Mouse (Mus musculus) neural tube, embryonic 10.5 days (tissue): ENCODE measurements around the gene Fam102a.

ENCODE experiments used
- DNase-seq: peaks from one replicate; pipeline ENCODE4 v3.0.0-alpha.2; 2017; ENCODE audit warnings: low spot score; ENCODE audit errors: extremely low spot score

Fam102a gene

DNA sequence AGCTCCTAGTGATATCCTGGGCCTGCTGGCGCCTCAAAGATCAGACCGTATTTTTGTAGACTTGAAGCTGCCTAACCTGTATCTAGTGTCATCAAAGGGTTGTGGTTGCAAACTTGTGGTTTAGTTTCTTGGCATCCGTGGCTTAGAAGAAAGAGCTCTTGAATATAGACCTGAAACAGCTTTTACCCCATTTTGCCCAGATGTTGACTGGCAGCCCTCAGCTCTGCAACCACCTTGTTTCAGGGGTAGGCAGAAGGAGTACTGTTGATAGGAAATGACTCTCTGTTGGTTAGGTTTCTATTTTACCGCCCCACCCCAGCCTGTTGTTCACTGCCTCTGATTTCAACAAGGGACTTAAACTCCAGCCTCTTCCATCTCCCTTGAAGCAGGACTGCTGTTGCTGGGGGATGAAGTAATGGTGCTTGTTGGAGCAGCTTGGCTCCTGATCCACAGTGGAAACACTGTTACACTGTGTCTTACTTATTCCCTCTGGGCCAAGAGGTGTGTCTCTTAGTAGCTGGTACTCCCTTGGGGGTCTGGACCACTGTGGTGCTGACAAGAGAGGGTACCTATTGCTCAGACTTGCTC lies 6.9 kb downstream of the Fam102a start:
- no peak for DNase-seq

DNA sequence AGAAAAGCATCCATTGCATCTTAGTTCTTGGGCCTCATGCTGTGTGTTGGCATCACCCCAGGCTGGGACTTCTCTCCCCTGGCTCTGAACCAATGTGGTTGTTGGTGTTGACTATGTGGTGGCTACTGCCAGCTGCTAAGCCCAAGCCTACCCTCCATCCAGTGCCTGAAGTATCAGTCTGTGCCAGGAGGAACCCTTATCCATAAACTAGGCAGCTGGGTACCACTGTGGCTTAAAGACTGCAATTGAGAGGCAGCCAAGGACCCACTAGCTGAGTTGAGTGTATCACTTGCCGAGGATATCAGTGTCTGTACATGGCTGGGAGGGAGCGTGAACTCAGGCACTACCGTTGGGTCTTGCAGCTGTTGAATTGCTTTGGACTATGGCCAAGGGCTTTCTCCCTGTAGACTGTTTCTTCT lies 7.9 kb downstream of the Fam102a start:
- no peak for DNase-seq

GRCm38 (mm10) chr2:32546951-32547350 lies 11.8 kb downstream of the Fam102a start:
- no peak for DNase-seq

DNA sequence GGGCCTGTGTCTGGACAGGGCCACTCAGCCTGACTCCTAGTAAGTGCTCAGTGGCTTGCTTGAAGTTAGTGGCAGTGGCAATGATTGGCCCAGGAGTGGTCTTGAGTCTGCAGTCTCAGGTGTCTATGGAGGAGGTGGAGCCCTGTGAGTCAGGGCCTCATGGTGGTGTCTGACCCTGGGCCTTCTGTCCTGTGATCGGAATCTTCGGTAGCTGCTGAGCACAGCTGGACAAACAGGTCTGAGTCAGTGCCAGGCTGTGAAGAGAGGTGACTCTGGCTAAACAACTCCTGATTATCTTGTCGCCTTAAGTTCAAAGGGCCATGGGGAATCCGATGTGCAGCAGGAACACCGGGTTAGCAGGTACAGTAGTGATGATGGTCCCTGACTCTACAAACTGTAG lies 12.2 kb downstream of the Fam102a start:
- DNase-seq, result no peak

GRCm38 (mm10) chr2:32547964-32548739 lies 13.0 kb downstream of the Fam102a start:
- no peak for DNase-seq

- DNase-seq, result no peak
Observed at GRCm38 (mm10) chr2:32549171-32549570, 14.0 kb downstream of the Fam102a start.

- no peak for DNase-seq
Observed at GRCm38 (mm10) chr2:32549764-32550163, 14.6 kb downstream of the Fam102a start.

GRCm38 (mm10) chr2:32551236-32551635 lies 16.1 kb downstream of the Fam102a start:
- no peak for DNase-seq

- no peak for DNase-seq
Observed at GRCm38 (mm10) chr2:32553592-32554148, 18.5 kb downstream of the Fam102a start.

DNA sequence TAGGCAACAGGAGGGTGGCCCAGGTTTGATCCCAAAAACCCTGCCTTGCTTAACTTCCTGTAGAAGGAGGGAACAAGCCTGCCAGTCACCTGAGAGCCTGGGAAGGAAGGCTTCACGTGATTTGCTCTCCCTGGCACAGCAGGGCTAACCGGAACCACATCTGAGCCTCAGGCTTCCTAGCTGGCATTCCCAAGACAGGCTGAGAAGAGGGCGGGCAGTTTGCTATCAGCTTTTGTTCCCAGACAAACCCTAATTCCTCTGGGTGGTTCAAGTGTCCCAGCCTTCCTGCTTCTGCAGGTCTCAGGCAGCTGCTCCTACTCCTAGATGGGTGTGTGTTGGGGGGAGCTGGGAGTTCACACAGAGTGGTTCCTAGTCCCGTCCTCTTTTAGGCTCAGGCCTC lies 20.4 kb downstream of the Fam102a start:
- no peak for DNase-seq

DNA sequence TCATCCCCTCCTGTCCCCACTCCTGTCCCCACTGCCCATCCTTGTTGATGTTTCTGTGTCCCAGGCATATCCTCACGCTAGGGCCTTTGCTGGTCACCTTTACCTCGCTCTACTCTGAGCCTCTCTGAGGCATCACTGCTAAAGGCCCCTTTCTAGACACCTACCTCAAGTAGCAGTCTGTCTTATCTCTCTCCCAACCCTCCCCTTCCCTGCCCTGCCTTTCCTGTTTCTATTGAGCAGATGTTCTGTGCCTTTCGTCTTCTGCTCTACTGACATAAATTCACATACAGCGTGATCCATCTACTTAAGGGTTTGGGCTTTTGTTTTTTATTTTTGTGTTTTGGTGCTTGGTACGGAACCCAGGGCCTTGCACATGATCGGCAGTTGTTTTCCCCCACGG lies 20.9 kb downstream of the Fam102a start:
- DNase-seq, result no peak

- peak; percentile 62 for DNase-seq
Observed at GRCm38 (mm10) chr2:32559570-32559969, 24.4 kb downstream of the Fam102a start.

GRCm38 (mm10) chr2:32566536-32567063 lies 31.5 kb downstream of the Fam102a start:
- DNase-seq, result peak; percentile 61

- no peak for DNase-seq
Observed at GRCm38 (mm10) chr2:32568149-32568548, 33.0 kb downstream of the Fam102a start.

GRCm38 (mm10) chr2:32568941-32569340 lies 33.8 kb downstream of the Fam102a start:
- no peak for DNase-seq

DNA sequence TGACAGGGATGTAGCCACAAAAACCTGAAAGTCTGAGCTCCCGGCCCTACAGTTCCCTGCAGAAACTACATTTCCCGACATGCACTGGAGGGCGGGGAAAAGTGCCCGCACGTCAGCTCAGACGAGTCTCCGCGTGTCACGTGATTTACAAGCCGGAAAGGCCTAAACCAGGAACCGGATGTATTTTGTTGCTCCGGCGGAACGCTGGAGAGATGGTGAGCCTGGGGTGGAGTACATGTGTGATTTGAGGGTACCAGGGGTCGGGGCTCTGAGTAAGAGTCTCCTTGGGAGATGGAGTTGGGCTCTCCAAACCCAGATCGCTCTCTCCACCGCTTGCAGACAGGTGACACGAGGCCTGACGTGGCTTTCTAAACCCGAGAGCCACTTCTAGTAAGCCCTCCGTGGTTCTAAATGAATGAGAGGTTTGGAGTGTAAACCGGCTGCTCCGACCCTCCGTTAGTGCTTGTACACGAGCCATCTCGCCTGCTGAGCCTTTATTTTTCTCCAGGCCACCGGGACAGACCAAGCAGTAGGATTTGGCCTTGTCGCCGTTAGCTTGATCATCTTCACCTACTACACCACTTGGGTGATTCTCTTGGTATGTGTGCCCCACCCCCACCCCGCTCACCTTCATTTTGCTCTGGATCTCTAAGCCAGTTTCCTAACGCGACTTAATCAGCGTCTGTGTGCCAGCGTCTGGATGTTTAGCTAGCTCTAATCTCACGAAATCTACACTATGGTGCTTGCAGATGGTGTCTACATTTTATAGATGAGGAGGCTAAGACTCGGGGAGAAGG lies 35.8 kb downstream of the Fam102a start, which contains the start of gene Dpm2:
Gene Dpm2 (plus strand): TSS at position 161 of the 797 bp plus-strand sequence.
- DNase-seq, result peak; percentile 87

DNA sequence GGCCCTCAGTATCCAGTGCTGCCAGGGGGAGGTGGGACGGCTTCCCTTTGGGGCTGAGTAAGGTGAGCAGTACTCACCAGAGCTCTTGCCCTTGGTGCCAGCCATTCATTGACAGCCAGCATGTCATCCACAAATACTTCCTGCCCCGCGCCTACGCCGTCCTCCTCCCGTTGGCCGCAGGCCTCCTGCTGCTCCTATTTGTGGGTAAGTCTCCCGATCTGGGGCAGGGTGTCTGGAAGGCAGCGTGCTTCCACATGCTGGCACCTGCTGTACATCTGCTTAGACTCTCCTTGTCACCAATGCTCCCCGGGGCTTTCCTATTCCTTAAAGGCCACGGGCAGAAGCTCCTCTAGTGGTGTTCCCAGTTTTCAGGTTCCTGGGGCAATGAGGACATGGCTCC lies 37.1 kb downstream of the Fam102a start:
- DNase-seq, result no peak

DNA sequence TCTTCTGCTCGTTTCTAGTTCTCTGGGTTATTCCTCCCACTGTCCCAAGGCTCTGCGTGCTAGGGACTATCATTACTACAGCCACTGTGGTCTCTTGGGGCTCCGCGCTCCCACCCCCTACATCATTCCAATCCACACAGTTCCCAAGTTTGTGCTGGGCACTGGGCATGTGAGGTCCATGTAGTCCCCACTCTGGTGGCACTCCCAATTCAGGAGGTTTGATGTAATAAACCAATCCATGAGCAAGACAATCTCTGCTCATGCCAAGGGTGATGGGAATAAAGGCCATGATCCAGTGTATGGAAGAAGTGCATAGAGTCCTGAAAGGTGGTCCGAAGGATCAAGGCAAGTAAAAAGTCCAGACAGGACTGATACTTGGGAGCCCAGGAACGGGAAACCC lies 39.4 kb downstream of the Fam102a start, which contains the start of gene Pip5kl1:
Gene Pip5kl1 (plus strand): TSS at position 301 of the 400 bp plus-strand sequence.
- no peak for DNase-seq

- peak; percentile 65 for DNase-seq
Observed at GRCm38 (mm10) chr2:32574901-32575585, 39.9 kb downstream of the Fam102a start.

DNA sequence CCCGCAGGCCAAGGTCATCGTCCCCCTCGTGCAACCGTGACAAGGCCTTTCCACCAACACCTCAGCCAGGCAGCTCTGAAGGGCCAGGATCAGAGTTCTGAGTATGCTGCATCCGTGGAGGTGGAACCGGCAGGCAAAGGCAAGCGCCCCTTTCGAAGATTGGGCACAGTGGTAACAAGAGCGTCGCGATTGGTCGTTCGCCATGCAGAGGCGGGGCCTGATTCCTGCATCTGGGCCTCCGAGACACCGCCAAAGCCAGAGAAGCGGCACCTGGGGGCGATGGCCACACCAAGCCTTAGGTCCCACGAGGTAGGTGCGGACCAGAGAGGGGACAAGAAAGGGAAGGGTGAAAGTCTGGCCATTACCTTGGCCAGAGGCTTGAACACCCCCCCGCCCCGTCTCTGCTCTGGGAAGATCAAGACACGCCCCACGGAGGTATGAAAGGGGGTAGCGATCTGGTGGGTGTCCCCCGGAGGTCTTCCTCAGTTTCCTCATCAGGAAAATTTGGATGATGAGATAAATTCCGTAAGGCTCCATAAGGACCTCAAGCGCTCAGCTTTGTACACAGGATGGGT lies 40.5 kb downstream of the Fam102a start, which contains the start of gene 9430097D07Rik:
Gene 9430097D07Rik (minus strand): TSS at position 99 of the 575 bp plus-strand sequence.
- peak; percentile 63 for DNase-seq
